Mouse (Mus musculus): ENCODE measurements around the gene Tank. TPM values are rescaled to one million over a fixed set of nuclear protein-coding genes. Genes with fewer than 3 reads are reported as not detected.

Tank gene
- polyA plus RNA-seq, 1 experiment from 2014 or later: 32.6 TPM

DNA sequence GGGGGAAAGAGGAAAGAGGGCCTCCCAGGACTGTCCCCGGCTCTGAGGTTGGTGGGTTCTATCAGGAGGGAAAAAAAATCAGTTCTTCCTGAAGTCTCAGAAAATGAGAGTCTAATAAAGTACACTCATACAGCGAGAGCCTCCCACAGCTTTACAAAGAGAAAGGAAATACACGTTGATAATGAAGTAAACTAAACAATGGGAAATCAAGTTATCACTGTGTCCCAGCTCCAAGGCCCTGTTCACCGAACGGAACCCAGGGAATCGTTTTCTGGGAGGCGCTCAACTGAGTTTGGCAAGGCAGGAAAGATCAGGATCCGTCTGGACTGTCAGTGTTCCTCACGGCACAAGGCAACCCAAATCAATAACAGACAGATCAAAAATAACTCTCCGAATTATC, 84.4 kb downstream of the Tank start:
- Histone ChIP-seq H3K27me3 (no peaks in the 10 kb centered on the region), H3K4me1 (no peaks in the 10 kb centered on the region)
- 65% methylated on average over 10 of the region's 10 CpGs for WGBS

DNA sequence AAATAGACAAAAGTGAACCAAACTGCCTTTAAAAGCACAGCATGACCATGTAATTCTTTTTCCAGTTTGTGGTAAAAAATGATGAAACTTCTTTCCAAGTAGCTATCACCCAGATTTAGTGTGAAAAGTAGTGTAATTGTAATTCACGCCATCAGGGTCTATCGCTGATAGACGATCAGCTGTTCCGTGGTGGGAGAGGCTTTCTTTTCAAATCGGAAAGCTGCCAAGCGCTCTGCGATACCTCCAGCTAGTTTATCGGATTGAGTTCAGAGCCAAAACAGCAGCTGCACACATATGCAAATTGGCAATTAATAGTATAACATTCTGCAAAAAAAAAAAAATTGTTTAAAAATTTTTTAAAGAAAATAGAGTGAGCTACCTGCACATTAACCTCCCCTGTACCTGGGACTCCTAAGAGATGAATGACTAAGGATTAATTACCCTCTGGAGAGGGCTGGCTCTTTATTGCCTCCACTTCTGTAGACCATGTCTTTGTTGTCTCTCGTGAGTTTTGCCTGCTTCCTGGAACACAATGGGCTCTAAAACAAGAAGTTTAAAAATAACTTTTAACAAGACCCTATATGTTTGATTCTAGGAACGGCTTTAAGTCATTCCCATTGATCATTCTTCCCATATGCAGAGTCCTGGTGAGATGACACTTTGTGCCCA, 85.3 kb downstream of the Tank start:
- no peaks in the 10 kb centered on the region for H3K36me3 ChIP-seq
- WGBS: 67% methylated on average over 10 of the region's 10 CpGs
- ATAC-seq (ENCODE audit: borderline replicate concordance, extremely low read depth, low FRiP score, low TSS enrichment): no peak

More for the DNA sequence above, 84.4 kb downstream of the Tank start:
- no peak overlapping the region for H3K27ac ChIP-seq
- H3K4me2 ChIP-seq: no peak overlapping the region
- no peak overlapping the region for H3K9ac ChIP-seq
- H3K9me3 ChIP-seq: no peaks in the 10 kb centered on the region
- H3K4me3 ChIP-seq: no peak overlapping the region
- H3K36me3 ChIP-seq: no peaks in the 10 kb centered on the region
- ATAC-seq (ENCODE audit: borderline replicate concordance, extremely low read depth, low FRiP score, low TSS enrichment): no peak

DNA sequence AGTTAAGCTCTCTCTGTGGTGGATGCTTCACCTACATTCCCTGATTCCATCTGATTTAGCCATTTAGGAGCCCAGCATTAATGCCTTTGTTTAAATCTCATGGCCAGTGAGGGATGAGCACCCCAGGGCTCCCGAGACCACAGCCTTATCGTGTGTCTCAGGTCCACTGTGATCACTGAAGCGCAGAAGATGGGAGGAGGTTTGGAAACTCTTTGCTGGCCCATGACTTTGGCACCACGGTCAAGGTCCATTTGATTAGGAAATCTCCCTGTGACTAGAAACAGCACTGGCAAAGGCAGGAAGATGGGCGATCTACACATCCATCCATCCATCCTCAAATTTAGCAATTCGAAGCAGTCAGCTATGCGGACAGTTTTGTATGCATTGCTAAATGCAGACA, 89.0 kb downstream of the Tank start:
- Histone ChIP-seq H3K27me3 (no peaks in the 10 kb centered on the region), H3K4me3 (no peak overlapping the region), H3K9ac (no peak overlapping the region), H3K4me1 (no peaks in the 10 kb centered on the region), H3K9me3 (no peaks in the 10 kb centered on the region), H3K4me2 (no peak overlapping the region), H3K27ac (no peak overlapping the region), H3K36me3 (no peaks in the 10 kb centered on the region)
- 84% methylated on average over 7 of the region's 7 CpGs for WGBS
- no peak for ATAC-seq (ENCODE audit: borderline replicate concordance, extremely low read depth, low FRiP score, low TSS enrichment)

More for the DNA sequence above, 85.3 kb downstream of the Tank start:
- Histone ChIP-seq H3K9ac (no peak overlapping the region), H3K4me2 (no peak overlapping the region), H3K27me3 (no peaks in the 10 kb centered on the region), H3K4me3 (no peak overlapping the region), H3K9me3 (no peaks in the 10 kb centered on the region), H3K4me1 (no peaks in the 10 kb centered on the region), H3K27ac (no peak overlapping the region)

DNA sequence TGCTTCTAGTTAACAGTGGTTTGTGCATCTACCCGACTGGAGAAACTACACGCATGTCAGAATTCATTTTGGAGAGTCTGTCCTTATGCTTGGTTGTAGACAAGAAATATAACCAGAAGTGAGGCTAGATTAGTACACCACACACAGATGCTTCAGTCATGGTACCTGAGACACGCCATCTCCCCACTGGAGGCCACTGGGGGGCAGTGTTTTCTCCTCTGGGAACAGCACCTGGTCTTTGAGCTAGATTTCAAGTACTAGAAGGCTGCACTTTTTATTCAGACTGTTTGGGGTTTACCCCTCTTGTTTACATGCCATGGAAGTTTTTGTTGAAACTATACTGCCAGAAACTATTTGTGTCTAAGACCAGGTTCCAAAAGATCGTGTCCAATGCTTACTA, 89.9 kb downstream of the Tank start:
- H3K27ac ChIP-seq: no peak overlapping the region
- no peaks in the 10 kb centered on the region for H3K9me3 ChIP-seq
- 25% methylated on average over 4 of the region's 4 CpGs for WGBS
- ATAC-seq (ENCODE audit: borderline replicate concordance, extremely low read depth, low FRiP score, low TSS enrichment): no peak
- no peak overlapping the region for H3K4me2 ChIP-seq
- H3K4me3 ChIP-seq: no peak overlapping the region
- H3K4me1 ChIP-seq: no peaks in the 10 kb centered on the region
- no peak overlapping the region for H3K9ac ChIP-seq
- H3K36me3 ChIP-seq: no peaks in the 10 kb centered on the region
- no peaks in the 10 kb centered on the region for H3K27me3 ChIP-seq

DNA sequence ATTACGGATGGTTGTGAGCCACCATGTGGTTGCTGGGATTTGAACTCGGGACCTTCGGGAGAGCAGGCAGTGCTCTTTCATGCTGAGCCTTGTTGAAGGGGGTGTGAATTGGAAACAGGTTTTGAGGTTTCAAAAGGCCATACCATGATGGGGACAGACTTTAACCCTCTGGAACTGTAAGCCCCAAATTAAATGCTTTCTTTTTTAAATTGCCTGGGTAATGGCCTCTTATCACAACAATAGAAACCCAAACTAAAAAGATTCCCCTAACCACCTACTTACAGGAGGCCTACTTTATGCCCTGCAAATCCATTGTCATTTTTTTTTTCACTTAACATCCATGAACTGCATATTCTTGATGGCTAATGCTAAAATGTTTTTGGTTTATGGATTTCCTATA, 96.2 kb downstream of the Tank start:
- WGBS: 91% methylated on average over 3 of the region's 3 CpGs
- Histone ChIP-seq H3K9ac (no peak overlapping the region), H3K4me1 (no peaks in the 10 kb centered on the region), H3K4me3 (no peak overlapping the region), H3K9me3 (no peaks in the 10 kb centered on the region), H3K4me2 (no peak overlapping the region), H3K27ac (no peak overlapping the region), H3K27me3 (no peaks in the 10 kb centered on the region), H3K36me3 (no peaks in the 10 kb centered on the region)
- ATAC-seq (ENCODE audit: borderline replicate concordance, extremely low read depth, low FRiP score, low TSS enrichment): no peak

- WGBS: 86% methylated on average over 1 of the region's 1 CpGs
- ATAC-seq (ENCODE audit: borderline replicate concordance, extremely low read depth, low FRiP score, low TSS enrichment): no peak
- Histone ChIP-seq H3K4me2 (no peak overlapping the region), H3K4me3 (no peak overlapping the region), H3K9ac (no peak overlapping the region), H3K27ac (no peak overlapping the region), H3K9me3 (no peaks in the 10 kb centered on the region), H3K27me3 (no peaks in the 10 kb centered on the region), H3K36me3 (no peaks in the 10 kb centered on the region), H3K4me1 (no peaks in the 10 kb centered on the region)
Measured at GRCm38 (mm10) chr2:61681572-61681971, 103.2 kb downstream of the Tank start.

DNA sequence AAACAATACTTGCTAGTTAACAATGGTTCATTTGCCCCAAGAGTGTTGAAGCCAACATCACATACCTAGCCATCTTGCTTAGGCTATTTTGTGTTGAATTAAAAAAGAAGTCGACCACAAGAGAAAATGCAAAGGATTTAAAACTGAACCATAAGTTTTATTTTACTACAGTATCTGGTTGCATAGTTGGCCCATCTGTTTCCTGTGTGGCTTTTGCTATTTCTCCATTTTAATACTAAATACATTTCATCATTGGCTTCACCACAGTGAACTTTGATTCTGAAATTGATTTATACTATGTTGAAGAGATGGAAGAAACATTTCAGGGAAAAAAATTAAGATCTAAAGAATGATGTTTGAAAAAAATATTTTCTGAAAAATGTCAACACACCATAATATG, 108.1 kb downstream of the Tank start:
- H3K4me3 ChIP-seq: no peak overlapping the region
- no peaks in the 10 kb centered on the region for H3K9me3 ChIP-seq
- ATAC-seq (ENCODE audit: borderline replicate concordance, extremely low read depth, low FRiP score, low TSS enrichment): no peak
- no peak overlapping the region for H3K4me2 ChIP-seq
- WGBS: 79% methylated on average over 1 of the region's 1 CpGs
- H3K4me1 ChIP-seq: no peaks in the 10 kb centered on the region
- no peak overlapping the region for H3K9ac ChIP-seq
- no peaks in the 10 kb centered on the region for H3K27me3 ChIP-seq
- H3K27ac ChIP-seq: no peak overlapping the region
- no peaks in the 10 kb centered on the region for H3K36me3 ChIP-seq

GRCm38 (mm10) chr2:61689086-61689485, 110.7 kb downstream of the Tank start:
- Histone ChIP-seq H3K4me1 (no peaks in the 10 kb centered on the region), H3K9ac (no peak overlapping the region), H3K4me3 (no peak overlapping the region), H3K27ac (no peak overlapping the region), H3K36me3 (no peaks in the 10 kb centered on the region), H3K4me2 (no peak overlapping the region), H3K9me3 (no peaks in the 10 kb centered on the region), H3K27me3 (no peaks in the 10 kb centered on the region)
- 80% methylated on average over 3 of the region's 3 CpGs for WGBS
- no peak for ATAC-seq (ENCODE audit: borderline replicate concordance, extremely low read depth, low FRiP score, low TSS enrichment)

Other genes starting within 250 kb of the Tank start
- gene Psmd14, start 133.1 kb downstream of the Tank start, polyA plus RNA-seq (2015; fragmentation: Nextera tagmentation; extraction: Ambion mirVana): 174 and 188 TPM in 2 replicates
- gene Tbr1, start 224.3 kb downstream of the Tank start, polyA plus RNA-seq (2015; fragmentation: Nextera tagmentation; extraction: Ambion mirVana): 0.08 and 0.09 TPM in 2 replicates

All from lung, embryonic 15.5 days (tissue).